Mouse (Mus musculus) lung, postnatal 4 days (tissue): Measurements from ENCODE around the gene Wdr45b.
"Not testable (repeated sequence)": the region's sequence is repeated elsewhere in the genome, so short reads cannot be mapped to it uniquely, and the experiment has no call there.

Experiments
- DNase-seq, 2 experiments: peaks; one replicate each; pipeline ENCODE4 v3.0.0; 2021

Wdr45b gene

DNA sequence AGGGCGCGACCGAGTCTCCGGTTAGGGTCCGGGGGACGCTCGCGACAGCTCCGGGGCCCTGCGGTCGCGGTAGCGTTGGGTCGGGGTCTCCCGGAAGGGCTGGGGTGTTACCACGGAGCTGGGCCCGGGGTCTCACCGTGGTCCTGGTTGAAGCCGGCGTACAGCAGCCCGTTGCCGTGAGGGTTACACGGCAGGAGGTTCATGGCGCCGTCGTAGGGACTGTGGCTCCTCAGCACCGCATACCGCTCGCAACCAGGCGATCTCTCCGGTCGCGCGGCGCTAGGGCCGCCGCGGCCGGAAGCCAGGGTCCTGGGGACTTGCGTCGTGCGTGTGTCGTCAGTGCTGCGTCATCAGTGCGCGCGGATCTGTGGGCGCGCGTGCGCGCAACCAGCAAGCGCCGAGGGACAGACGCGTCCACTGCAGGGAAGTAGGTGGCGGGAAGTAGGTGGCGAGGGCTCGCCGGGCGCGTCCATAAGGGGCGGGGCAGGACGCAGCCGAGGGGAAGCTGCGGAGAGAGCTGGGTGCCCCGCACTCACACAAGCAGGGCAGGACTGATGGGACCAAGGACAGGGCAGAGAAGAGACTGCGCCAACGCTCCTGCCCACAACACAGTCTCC, at the start of gene Wdr45b:
TSS of gene Wdr45b (minus strand) at position 355 of the 617 bp plus-strand sequence.
- DNase-seq: peak; percentile 99

DNA sequence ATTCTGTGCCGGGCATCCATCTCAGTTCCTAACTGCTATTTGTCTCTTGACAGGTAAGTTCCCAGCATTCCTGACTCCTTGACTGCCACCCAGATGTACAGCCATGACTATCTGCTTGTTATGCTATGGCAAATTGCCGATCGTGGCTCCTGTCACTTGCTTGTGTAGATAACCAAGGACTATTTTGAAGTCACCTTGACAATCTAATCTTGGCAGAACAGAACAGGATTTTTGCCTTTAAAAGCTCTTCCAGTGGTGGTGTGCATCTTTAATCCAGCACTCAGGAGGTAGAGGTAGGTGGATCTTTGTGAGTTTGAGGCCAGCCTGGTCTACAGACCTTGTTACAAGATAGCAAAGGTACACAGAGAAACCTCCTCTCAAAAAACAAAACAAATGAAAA, 38.2 kb upstream of the Wdr45b start:
- DNase-seq: no peak

DNA sequence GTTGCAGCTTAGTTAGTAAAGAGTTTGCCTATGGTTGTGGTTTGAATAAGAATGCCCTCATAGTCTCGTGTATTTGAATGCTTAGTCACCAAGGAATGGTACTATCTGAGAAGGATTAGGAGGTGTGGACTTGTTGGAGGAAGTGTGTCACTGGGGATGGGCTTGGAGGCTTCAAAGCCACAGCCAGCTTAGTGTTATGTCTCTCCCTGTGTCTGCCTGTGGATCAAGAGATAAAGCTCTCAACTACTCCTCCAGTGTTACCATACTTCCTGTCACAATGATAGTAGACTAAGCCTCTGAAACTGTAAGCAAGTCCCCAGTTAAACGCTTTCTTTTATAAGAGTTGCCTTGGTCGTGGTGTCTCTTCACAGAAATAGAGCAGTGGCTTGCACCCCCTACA, 36.5 kb upstream of the Wdr45b start:
- DNase-seq: no peak

DNA sequence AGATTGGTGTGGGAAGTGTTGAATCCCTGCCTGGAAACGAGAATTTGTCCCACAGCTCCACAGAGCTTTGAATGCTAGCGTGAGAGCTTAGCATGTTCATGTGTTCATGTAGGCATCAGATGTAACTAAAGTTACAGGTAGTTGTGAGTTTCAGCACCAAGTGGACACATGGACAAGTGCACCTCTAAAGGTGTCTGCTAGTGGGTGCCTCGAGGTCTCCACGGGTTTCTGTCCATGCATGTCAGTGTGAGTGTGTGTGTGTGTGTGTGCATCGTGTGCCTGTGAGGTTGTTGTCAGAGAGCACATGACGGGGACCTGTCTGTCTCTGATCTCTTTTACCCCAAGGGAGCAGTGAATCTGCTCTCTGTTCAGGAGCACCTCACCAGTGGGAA, 34.3 kb upstream of the Wdr45b start:
- no peak for DNase-seq

DNA sequence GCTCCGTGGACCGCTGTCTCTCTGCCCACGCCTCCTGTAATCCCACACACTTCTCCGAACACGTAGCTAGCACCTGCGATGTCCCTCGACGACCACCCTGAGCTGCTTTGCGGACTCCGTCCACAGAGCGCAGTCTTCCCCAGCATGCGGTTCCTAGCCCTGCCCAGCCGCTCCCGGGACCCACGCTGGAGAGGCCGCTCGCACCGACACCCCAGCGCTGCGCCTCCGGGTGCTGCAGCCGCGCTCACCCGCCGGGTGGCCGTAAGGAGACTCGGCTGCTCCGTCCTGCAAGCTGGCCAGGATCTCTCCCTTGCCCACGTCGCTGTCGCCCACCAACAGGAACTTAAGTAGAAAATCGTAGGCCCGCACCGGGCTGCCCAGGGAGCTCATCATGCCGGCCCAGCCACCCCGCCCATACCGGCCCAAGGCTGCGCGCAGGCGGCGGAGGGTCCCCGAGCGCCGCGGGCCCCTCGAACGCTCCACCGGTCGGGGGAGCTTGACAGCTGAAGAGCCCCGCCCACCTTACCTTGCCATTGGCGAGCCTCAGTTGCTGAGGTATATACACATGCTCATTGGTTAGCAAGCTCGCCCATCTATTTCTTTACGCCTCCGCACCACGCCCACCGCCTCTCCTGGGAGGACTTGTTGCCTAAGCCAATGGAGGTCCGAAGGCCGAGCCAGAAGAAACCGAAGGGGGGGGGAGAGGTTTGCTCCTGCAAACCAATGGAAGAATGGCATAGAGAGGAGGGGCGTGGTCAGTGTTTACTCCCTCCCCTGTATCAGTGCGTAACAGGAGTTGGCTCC, 33.7 kb upstream of the Wdr45b start, which contains the start of gene Rab40b:
TSS of gene Rab40b (minus strand) at position 502 of the 804 bp plus-strand sequence.
- peak; percentile 91 to 97 for DNase-seq

DNA sequence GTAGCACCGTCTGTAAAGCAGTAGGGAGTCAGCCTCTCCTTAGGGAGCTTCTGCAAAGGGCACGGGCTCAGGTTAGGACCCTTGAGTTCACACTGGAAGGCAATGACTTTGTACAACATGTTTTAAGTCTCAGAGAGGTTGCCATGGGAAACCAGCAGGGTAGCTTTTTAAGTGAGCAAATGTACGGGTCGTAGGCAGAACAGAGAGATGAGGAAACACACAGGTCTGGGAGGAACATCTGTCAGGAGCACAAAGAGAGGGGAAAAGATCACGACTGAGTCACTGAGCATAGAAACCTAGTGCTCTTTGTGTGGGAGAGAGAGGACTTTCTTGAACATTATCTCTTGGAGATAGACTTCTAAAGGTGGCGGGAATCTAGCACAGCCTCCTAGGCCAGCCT, 26.0 kb upstream of the Wdr45b start:
- DNase-seq: no peak

DNA sequence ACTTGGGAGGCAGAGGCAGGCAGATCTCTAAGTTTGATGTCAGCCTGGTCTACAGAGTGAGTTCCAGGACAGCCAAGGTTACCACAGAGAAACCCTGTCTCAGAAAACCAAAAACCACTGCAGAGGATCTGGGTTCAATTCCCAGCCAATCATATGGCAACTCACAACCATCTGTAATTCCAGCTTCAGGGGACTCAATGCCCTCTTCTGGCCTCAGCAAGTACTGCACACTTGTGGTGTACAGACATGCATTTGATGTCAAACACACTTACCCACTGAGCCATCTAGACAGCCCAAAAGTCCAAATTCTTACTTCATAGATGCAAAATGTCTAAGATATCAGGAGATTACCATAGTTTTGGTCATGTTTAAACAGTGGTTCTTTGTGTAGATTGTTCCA, 24.4 kb upstream of the Wdr45b start:
- no peak for DNase-seq

DNA sequence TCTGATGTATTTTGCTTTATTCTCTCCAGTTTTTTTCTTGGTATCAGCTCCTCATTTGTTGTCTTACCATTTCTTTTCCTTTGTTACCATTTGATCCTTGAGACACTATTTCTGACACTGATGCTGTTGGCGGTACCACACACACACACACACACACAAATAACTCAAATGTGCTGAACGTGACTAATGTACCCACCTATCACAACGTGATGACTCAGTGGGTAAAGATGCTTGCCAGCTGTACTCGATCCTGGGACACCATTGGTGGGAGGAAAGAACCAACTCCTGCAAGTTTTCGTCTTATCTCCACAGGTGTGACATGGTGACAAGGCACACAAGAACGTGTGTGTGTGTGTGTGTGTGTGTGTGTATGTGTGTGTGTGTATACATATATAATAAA, 19.1 kb upstream of the Wdr45b start:
- no peak for DNase-seq

DNA sequence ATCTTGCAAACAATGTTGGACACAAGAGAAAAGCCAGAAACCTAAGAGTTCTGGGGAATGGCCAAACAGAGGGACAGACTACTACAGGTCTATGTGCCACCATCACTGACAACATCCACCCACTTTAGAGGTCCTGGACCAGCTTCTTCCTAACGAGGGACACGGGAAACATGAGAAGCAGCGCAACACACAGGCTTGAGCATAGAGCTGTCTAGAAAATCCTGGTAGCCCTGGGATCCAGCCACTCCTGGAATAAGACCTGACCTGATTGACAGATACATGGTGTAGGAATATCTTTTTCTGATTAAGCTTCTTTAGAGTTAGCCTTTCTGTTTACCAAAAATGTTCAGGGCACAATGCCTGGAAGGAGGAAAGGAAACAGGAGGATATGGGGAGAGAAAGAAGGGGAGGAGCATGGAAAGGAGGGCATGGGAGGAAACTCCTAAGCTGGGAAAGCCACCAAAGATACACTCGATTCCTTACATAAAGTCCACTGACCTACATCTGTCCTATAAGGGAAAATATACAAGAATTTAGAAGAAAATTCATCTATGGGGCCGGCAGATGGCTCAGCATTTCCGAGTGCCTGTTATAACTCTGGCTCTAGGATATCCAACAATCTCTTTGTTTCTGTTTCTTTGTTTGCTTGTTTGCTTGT, 16.2 kb upstream of the Wdr45b start:
- DNase-seq: no peak

DNA sequence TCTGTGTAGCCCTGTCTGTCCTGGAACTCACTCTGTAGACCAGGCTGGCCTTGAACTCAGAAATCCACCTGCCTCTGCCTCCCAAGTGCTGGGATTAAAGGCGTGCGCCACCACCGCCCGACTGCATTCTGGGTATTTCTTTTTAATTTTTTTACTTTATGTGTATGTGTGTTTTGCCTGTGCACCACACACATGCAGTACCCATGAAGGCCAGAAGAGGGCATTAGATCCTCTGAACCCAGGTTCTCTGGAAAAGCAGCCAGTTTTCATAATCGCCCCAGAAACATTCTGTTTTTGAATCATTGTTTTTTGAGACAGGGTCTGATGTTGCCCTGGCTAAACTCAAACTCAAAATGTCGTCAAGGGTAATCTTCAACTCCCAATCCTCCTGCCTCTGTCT, 15.4 kb upstream of the Wdr45b start:
- peak in 1 of 2 experiments; percentile 51 for DNase-seq

DNA sequence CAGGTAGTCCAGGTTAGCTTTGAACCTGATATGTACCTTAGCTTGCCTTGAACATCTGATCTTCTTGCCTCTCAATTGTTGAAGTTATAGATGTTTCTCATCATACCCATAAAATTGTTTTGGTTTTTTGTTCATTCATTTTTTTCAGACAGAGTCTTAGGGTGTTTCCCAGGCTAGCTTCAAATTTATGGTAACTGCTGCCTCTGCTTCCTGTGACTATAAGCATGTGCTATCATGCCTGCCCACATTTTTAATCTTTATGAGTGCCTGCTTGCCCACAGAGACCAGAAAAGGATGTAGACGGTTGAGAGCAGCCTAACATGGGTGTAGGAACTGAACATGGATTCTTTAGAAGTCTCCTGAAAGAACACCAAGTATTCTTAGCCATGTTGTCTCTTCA, 14.5 kb upstream of the Wdr45b start:
- no peak for DNase-seq

DNA sequence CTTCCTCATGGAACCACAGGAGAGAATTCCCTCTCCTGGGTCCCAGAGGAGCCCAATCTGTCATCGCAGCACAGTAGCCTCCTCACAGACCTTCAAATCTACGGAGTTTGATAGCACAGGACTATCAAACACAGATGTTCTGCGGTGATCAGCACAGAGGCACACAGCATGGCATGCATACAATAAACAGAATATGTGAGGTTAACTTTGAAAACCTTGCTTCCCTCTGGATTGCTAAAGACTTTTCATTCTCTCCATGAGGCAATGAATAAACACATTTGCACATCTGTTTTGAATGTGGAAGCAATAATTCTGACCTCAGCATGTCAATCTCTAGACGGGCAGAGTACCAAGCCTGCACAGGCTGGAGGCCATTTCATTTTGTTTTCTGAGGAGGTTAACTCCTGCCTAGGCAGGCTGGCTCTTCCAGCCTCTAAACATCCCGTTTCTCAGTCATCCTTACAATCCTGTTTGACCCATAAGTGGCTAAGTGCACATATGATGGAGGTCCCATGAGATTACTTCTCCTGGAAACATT, 13.0 kb upstream of the Wdr45b start:
- DNase-seq: no peak

DNA sequence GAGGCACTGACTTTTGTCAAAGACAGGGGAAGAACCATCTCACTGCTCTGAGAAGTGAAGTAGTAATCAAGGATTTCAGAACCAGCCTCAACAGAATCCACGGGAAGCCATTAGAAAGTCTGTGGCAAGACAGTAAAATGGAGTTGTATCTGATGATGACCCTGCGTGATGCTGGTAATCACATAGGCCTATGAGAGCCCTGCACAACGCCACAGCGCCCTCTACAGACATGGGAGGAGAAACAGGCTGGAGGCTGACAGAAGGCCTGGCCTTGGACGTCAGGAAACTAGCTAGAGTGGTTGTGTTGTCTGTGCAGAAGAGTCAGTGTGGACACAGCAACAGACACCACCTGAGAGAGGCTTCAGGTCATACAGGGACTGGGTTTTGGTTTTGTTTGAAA, 8.0 kb upstream of the Wdr45b start:
- peak in 1 of 2 experiments; percentile 47 for DNase-seq

DNA sequence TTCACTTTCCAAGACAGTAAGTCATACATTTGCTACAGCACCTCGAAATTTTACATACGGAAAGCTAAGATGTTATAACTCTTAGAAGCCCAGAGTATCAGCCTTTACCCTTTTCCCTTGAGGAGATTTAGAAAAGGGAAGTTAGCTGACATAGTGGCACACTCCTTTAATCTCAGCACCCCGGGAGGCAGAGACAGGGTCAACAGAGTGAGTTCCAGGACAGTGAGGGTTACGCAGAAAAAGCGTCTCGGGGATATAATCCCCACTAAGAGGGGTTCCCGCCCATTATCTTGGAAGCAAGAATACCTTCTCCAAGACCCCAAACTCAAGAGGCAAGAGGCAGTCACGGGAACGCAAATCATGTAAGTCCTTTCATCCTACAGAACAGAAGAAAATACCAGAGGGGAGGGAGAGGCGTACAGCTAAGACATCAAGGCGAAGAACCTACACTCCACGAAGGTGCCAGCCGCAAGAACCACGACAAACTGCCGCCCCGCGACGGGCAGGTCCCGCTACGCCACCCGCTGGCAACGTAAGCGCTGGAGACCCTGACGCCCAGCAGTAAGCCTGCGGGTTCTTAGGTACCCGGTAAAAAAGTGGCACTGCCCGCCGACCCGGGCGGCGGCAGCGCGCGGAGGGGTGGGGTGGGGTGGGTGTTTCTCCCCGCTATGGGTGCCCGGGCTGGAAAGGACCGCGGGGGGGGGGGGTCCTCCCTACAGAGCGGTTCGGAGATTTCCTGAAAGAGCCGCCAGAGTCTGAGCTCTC, 737 bp downstream of the Wdr45b start:
- peak; percentile 48 to 55 for DNase-seq

DNA sequence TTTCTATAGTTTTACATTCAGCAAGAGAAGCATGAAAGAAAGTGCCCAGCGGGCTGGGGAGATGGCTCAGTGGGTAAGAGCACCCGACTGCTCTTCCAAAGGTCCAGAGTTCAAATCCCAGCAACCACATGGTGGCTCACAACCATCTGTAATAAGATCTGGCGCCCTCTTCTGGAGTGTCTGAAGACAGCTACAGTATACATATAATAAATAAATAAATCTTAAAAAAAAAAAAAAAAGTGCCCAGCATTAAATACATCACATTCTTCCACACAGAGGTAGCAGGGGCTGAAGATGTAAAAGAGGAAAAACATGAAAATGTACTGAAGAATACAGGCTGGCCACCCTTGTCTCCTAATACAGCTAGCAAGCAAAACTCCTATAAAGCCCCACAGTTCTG, 5.5 kb downstream of the Wdr45b start:
- not testable (repeated sequence) for DNase-seq

DNA sequence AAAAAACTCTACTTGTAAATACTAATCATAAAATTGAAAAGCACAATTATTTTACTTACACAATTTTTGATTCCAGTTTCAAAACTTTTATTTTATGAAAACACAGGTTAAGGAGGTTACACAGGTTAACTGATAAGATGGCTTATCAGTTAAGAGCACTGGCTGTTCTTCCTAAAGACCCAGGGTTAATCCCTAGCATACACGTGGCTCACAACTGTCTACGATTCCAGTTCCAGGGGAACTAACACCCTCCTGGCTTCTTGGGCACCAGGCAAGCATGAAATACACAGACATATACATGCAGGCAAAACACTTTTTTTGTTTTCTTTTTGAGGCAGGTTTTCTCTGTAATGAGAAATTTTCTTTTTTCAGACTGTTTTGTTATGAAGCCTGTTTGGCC, 6.1 kb downstream of the Wdr45b start:
- DNase-seq: no peak

DNA sequence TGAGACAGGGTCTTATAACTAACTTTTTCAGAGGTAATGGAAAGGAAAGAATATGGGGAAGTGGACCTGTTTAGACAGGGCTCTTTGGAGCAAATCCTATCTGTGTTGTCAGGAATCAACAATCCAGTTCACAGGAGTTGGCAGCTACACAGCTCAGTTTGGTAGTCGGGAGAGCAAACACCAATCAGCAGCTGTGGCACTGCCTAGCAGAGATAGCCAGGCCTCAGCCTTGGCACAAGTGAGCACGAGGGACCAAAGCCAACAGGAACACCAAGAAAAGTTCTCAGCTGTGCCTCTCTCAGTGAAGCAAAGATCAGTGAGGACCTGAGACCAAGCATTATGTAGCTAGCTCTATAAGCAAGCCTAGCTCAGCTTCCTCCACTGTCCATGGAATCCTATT, 7.2 kb downstream of the Wdr45b start:
- DNase-seq: no peak

DNA sequence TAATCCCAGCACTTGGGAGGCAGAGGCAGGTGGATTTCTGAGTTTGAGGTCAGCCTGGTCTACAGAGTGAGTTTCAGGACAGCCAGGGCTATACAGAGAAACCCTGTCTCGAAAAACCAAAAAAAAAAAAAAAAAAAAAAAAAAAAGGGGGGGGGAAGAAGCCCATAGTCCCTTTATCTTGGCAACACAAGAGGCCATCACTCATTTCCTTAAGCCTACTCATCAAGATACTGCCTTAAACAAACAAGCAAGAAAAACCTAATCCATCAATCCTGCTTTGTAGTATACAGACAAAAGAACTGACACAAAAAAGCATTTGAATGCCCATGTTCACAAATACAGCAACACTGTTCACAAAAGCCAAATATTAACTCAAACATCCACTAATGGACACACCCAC, 11.8 kb downstream of the Wdr45b start:
- not testable (repeated sequence) for DNase-seq

DNA sequence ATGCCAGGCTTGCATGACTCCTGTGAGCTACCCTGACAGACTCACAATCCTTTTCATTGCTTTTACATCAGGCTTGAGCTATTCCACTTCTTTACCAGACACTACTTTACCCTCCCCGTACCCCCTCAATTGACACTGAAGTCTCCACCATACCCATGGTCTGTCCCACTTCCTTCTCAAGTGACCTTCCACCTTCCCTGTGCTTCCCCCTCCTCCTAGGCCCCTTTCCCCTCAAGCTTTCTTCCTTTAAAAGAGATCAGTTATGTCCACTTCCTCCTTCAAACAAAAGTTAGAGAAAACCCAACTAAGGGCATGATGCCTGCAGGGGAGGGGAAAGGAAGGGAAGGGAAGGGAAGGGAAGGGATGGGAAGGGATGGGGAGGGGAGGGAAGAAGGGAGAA, 14.0 kb downstream of the Wdr45b start:
- DNase-seq: no peak

DNA sequence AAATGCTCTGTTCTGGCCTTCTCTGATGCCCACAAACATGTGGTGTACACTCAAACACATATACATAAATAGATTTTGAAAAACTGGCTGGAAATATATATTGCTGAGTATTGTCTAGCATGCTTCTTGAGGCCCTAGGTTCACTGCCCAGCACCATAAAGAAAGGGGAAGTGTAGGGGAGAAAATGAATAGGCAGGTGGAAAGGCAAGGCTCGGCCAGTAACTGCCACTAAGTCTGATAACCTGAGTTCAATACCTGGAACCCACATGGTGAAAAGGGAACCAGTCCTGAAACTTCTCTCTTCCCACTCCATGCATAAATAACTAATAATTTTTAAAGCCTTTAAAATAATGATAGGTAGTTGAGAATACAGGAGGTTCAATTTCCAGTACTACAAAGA, 14.6 kb downstream of the Wdr45b start:
- no peak for DNase-seq

DNA sequence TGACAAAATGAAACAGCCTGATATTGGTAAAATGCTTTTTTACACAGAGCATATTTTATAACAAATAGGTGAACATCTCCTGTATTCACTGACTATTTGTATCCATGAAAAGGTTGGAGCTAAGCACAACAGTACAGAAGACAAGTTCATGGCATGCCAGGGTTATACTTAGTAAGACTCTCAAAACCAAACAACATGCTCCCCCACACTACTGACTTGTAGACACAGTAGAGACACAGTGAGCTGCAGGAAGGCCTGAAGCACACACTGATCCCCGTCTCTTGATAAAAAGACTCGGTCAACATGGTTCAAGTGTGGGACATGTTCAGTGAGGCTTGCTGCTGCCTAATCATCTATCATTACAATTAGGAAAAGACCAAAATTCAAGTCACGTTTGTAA, 22.6 kb downstream of the Wdr45b start:
- DNase-seq: no peak

DNA sequence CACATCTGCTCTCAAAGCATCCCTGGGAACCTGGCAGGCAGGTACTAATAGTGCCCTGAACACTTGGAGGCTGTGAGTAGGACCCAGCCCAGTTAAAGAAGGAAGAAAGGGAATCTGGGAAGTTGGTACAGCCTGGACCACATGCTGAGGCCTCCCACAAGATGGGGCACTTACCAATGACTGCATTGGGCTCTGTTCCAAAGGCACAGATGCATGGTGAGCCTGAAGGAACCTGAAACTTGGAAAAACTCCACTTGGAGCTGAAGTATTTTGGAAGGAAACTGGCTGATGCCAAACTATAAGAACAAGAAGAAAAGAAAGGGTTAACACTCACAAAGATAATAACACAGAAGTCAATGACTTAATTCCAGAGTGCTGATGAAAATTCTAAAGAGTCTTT, 25.6 kb downstream of the Wdr45b start:
- DNase-seq: no peak

DNA sequence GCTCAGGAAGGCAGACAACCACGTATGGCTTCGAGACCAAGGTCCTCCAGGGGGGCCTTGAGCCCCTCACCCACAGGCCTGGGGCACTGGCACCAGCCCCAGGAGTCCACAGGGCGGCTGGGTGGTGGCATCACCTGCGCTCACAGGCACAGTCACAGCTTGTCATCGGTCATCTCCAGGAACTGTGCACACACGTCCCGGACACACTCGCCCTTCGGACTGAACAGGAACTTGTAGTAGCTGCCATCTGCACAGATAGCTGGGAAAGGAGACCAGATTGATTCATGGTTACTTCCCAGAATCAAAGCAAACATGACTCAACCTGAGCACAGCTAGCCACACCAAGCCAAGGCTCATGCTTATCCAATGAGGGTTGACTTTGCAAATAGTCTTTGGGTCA, 26.0 kb downstream of the Wdr45b start:
- DNase-seq: no peak
